Mouse (Mus musculus) adrenal gland, adult 2 months (tissue): Measurements from ENCODE around the gene Secisbp2. TPM values are rescaled to one million over a fixed set of nuclear protein-coding genes. Genes with fewer than 3 reads are reported as not detected.
"Not testable (repeated sequence)": the region's sequence is repeated elsewhere in the genome, so short reads cannot be mapped to it uniquely, and the experiment has no call there.

Source experiments
- DNase-seq: peaks from one replicate; pipeline ENCODE4 v3.0.0; 2021
- polyA plus RNA-seq: library from polyadenylated mRNA; depleted of rRNA; stranded (reverse); fragments of >200 nt; gene quantifications from 2 replicates; pipeline ENCODE4 v1.2.3, GENCODE M21; 2012
- total RNA-seq, 2 experiments: library from RNA; stranded (reverse); gene quantifications; 2 replicates each; pipeline ENCODE4 v1.2.3; 2021

Gene Secisbp2
- total and polyA plus RNA-seq, 3 experiments, result 18.0 to 26.4 (median 18.3) TPM

- DNase-seq, result peak; percentile 14
Observed at GRCm38 (mm10) chr13:51643924-51644828, 7.3 kb upstream of the Secisbp2 start.

DNA sequence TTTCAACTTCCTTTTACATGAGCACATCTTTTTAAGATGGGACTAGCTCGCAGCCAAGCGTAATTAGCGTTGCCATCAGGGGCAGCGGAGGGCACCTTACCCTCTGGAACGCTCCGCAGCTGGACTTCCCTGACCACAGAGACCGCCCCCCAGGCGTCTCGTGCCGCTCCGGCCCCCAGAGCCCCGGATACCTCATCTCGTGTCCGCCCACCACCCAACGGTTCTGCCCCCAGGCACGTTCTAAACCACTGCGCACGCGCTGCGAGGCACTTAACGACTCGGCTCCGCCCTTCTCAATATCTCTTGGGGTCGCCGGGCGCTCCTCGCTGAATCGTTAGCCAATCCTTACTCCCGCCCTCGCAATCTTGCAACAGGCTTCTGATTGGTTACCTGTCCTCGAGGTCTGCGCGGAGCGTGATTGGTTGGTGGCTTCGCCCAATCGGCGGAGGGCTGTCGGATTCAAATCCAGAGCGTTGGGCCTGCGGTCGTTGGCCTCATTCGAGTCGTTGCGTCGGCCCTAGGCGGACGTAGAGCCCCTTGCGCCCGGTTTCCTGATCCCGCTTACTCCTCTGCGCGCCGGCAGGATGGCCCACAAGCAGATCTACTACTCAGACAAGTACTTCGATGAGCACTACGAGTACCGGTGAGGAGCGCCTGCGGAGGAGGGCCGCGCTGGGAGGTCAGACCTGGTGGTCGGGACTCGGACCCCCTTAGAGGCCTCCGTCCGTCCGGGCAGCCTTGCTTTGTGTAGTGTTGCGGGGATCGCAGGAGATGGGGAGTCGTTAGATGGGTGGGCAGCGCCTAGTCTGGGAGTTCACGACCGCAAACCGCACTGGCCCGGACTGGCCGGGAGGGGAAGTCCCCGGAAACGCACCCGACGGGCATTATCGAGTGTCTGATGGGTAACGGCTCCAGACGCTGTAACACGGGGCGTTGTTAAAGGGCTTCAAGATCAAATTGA lies 6.4 kb upstream of the Secisbp2 start, which contains the start of gene Cks2:
Gene Cks2 (plus strand): TSS at position 404 of the 961 bp plus-strand sequence.
- peak; percentile 98 for DNase-seq

- DNase-seq, result peak; percentile 17
Observed at GRCm38 (mm10) chr13:51645872-51646271, 5.6 kb upstream of the Secisbp2 start.

GRCm38 (mm10) chr13:51646362-51647027 lies 5.0 kb upstream of the Secisbp2 start:
- no peak for DNase-seq

DNA sequence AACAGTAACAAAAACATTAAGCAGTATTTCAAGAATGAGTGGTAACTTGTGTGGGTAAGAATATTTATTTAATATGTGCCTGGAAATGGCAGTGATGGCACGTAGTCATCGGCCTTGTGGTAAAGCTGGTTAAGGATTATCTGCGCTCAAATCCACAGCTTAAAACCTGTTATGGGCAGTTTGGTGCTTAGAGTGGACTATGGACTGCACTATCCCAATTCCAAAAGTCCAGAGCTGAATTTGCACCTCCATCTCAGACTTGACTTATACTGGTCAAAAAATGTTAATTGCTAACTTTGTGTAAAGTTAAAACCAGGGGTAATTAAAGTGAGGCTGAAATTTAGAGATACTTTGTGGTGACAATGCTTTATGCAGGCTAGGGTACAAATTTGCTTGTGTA lies 3.7 kb upstream of the Secisbp2 start:
- no peak for DNase-seq

DNA sequence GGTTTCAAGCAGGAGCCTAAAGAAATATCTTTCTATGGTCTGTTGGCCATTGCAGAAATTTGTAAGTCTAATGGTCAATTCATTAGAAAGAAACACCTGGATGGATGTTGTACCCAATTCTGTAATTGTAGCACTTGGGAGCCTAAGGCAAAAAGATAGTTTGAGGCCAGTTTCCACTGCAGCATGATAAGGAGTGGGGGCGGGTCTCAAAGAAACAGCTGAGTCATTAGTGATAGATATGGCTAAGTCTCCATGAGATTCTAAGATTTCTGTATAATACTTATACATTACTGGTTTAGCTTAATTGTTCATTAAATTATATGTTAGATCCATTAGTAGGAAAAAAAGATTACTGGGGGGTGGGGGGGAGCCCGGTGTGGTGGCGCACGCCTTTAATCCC lies 3.3 kb upstream of the Secisbp2 start:
- DNase-seq, result no peak

DNA sequence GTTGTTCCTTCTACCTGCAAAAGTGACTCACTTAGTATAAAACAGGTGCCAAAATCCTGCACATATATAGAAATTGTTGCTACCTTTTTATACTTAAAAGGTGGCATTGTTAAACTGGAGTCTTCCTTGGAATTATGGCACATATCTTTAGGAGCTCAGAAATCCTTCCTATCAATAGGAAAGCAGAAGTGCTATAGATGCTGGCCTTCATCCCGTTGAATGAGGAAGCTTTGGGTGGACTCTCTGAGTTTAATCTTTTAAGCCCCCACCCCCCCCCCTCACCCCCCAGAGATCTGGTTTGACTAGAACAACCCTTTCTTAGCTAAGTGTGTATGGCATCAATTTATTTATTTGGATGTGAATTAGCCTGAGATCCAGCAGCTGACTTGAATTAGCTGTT lies 1.8 kb upstream of the Secisbp2 start:
- DNase-seq, result no peak

GRCm38 (mm10) chr13:51653159-51653558 lies 1.7 kb downstream of the Secisbp2 start:
- DNase-seq, result no peak

DNA sequence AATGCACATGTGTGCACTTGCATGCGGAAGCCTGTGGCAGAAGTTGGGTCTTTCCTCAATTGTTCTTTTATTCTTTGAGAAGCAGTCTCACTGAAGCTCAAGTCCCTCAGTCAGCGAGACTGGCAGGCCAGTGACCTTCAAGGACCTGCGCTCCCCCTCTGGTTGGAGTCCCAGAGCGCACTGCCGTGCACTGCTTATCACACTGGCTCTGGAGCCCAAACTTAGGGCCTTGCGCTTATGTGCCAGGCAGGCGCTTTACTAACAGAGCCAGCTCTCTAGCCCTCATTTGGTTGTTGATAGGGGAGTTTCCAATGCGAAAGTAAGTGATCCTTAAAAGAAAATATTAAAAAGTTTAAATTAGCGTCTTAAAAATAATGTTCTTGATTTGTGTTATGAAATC lies 2.5 kb downstream of the Secisbp2 start:
- DNase-seq, result no peak

DNA sequence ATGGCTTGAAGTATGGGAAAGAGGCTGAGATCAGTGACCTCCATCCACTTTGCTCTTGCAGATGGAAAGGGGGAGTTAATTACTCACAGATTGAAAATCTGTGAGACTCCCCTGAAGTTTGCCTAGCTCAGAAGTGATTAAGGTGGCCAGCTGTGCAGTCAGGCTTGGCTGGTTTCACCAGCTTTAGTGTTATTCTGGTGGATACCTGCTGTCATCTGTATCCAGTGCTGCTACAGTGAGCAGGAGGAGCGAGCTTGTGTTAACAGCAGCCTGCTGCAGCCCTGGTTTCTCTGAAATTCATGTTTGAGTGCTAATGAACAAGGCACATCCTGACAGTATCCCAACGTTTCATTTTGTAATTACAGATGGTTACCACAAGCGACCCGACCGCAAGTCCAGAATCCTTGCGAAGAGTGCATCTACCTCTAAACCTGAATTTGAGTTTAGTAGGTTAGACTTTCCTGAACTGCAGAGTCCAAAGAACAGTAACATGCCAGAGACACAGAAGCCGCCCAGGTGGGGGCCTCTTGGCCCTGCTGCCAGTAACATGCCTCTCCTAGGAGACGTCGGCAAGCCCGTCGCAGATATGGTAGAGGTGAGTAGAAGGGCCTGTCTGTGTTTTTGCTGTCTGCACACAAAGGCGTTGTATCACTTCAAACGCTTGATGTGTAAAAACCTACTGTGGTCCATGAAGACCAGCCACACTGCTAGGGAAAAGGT lies 5.2 kb downstream of the Secisbp2 start:
- no peak for DNase-seq

DNA sequence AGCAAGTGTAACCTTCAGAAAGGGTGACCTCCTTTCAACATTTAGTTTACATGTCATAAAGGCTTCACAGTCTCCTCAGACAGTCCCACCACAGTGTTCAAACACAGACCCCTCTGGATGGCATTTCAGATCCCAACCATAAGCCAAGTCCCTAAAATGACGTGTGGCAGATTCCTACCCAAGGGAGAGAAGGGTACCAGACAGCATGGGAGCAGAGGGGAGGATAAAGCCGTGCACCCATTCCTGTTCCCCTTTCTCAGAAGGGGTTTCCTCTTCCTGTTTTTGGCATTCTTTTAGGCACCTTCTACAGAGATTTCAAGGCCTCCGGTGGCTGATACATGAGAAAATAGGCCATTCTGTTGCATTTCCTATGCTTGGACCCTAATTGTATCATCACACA lies 6.6 kb downstream of the Secisbp2 start:
- no peak for DNase-seq

- DNase-seq, result no peak
Observed at GRCm38 (mm10) chr13:51659573-51659972, 8.1 kb downstream of the Secisbp2 start.

- no peak for DNase-seq
Observed at GRCm38 (mm10) chr13:51663561-51663960, 12.1 kb downstream of the Secisbp2 start.

GRCm38 (mm10) chr13:51668195-51668594 lies 16.7 kb downstream of the Secisbp2 start:
- not testable (repeated sequence) for DNase-seq

GRCm38 (mm10) chr13:51676641-51677040 lies 25.1 kb downstream of the Secisbp2 start:
- DNase-seq, result no peak

DNA sequence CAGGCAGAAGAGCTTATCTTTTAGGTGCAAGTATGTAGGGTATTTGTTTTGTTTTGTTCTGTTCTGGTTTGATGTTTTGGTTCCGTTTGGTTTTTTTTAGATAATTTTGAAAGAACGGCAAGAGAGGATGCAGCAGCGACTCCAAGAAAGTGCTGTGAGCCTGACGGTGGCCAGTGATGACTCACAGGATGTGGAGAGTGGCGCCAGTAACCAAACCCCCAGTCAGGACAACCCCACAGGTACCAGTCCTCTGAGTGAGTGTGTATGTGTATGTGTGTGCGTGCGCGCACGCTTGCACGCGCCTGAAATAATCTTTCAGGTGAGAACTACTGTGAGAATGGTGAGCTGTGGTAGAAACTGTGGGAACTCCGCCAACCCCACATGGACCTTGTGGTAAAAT lies 25.5 kb downstream of the Secisbp2 start:
- no peak for DNase-seq

DNA sequence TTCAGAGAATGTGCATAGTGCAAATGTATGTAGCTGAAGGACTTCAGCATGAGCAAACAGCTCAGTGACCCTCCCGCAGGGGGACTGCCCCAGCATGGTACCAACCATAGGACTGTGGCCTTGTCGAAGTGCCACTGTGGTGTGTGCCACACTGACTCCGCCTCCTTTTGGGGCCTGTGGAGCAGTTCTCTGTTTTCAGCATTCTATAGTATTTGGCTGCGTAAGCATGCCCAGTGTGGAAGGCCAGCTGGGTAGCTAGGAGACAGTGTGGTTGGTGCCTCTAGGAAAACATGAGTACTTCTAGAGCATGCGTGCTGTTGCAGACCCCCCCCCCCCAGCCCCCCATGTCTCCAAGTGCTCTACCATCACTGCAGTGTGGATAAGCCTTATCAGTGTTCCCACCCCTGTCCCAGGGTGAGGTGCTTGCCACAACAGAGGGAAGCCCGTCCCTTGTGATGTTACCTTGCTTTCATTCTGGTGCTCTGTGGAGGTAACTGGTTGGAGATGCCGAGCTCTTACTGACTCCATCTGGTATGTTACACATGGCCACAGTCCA lies 26.2 kb downstream of the Secisbp2 start:
- no peak for DNase-seq

DNA sequence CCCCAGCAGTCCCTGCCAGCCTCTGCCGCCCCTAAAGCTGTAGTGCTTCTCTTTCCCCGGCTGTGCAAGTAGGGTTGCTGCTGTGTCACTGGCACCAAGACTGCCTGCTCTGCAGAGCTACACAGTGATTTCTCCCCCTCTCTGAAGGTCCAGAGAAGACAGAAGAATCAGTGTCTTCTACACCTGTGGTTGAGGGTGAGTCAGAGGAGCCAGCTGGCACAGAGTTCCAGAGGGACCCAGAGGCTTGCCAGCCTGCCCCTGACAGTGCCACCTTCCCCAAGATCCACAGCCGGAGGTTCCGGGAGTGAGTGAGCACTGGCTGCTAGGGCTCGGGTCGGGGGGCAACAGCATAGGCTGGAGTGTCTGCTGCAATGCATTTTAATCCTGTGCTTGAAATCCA lies 27.2 kb downstream of the Secisbp2 start:
- DNase-seq, result no peak

DNA sequence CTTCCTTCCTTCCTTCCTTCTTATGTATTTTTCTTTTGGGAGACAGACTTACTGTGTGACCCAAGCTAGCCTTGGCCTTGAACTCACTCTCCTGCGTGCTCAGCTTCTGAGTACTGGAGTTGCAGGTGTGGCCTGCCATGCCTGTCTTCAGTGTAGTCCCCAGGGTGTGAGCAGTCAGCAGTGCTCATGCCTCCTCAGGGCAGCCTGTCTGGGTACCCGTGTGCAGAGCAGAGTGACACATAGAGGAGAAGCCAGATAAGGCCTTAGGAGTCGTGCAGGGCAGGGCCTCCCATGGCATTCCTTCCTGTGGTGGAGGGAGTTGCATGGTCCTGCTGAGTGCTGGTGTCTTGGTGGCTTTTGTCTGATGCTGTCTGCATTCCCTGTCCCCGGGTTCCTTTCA lies 27.8 kb downstream of the Secisbp2 start:
- no peak for DNase-seq

- peak; percentile 52 for DNase-seq
Observed at GRCm38 (mm10) chr13:51681076-51681475, 29.6 kb downstream of the Secisbp2 start.

DNA sequence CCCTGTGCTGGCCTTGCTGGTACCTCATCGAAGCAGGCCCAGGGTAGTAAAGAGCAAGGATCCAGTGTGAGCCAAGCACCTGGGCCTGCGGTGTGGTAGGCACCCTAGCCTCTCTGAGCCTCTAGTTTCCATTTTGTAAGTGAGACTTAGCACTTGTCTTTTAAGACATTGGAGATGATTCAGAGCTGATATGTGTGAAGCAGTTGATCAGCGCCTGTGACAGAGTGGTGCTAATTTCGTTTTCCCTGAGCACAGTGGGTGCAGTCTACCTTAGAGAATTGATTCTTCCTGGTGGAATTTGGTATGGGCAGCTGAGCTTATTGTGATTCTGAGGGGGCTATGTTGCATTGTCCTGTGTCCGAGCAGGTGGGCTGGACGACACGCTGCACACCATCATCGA lies 30.1 kb downstream of the Secisbp2 start:
- no peak for DNase-seq
